Mouse (Mus musculus) heart, adult 2 months (tissue): ENCODE data around the gene Pdgfra.

Experiments used
- CTCF ChIP-seq: fragments of 200-600 bp; IDR thresholded peaks from 2 replicates; pipeline ENCODE4 v1.8.1; 2022; ENCODE audit warnings: antibody characterized with exemption, mild to moderate bottlenecking, moderate library complexity
- POLR2A ChIP-seq: fragments of 200-500 bp; IDR thresholded peaks from 2 replicates; pipeline ENCODE4 v1.6.1; 2011; ENCODE audit warnings: mild to moderate bottlenecking, low read depth, low read length, control low read depth; ENCODE audit not compliant: insufficient read depth

GRCm38 (mm10) chr5:75148343-75149127 lies 3.6 kb upstream of the Pdgfra start:
- TF ChIP-seq CTCF (no peak), POLR2A (peak; percentile 60)
